Mouse (Mus musculus): ENCODE measurements around the gene Zfp366. TPM values are rescaled to one million over a fixed set of nuclear protein-coding genes. Genes with fewer than 3 reads are reported as not detected.

The Zfp366 gene
- polyA plus RNA-seq, 1 experiment = 0.01 TPM

GRCm38 (mm10) chr13:99258677-99259076 lies 74.1 kb downstream of the Zfp366 start:
- H3K79me2 ChIP-seq (ENCODE audit: control insufficient read depth, insufficient read depth) = no peaks in the 10 kb centered on the region
- no peak overlapping the region for H3K4me3 ChIP-seq
- H3ac ChIP-seq (ENCODE audit: control insufficient read depth, insufficient read length) = no peak overlapping the region
- TF ChIP-seq POLR2AphosphoS2 (IDR thresholded peaks at IDR 0.05; ENCODE audit: insufficient read length, low read depth) (no peak), TCF12 (IDR thresholded peaks at IDR 0.05; ENCODE audit: insufficient read depth, poor library complexity, severe bottlenecking) (no peak), SRF (IDR thresholded peaks at IDR 0.05; ENCODE audit: control insufficient read depth, insufficient read length, low read depth) (no peak), USF1 (IDR thresholded peaks at IDR 0.05; ENCODE audit: low read depth) (no peak), CEBPB (IDR thresholded peaks at IDR 0.05; ENCODE audit: insufficient read depth, poor library complexity, severe bottlenecking) (no peak), MAX (IDR thresholded peaks at IDR 0.05; ENCODE audit: low read depth) (no peak), REST (IDR thresholded peaks at IDR 0.05; ENCODE audit: insufficient read depth, insufficient read length) (no peak), POLR2A (IDR thresholded peaks at IDR 0.05; ENCODE audit: insufficient read length, low read depth) (no peak), MYOD1 (IDR thresholded peaks at IDR 0.05; ENCODE audit: control insufficient read depth in 1 of 3, insufficient read length in 2 of 3, low read depth in 2 of 3) (no peak), E2F4 (IDR thresholded peaks at IDR 0.05; ENCODE audit: insufficient read depth) (no peak), TCF3 (IDR thresholded peaks at IDR 0.05; ENCODE audit: insufficient read length, low read depth) (no peak), MYOG (IDR thresholded peaks at IDR 0.05; ENCODE audit: control insufficient read depth in 1 of 3, insufficient read depth in 1 of 3, insufficient read length in 2 of 3, low read depth in 2 of 3) (no peak)
- H3K36me3 ChIP-seq (ENCODE audit: control insufficient read depth, insufficient read depth) = no peaks in the 10 kb centered on the region
- no peaks in the 10 kb centered on the region for H3K27me3 ChIP-seq (ENCODE audit: control insufficient read depth, insufficient read depth, insufficient read length)
- no peak overlapping the region for H3K4me2 ChIP-seq (ENCODE audit: low read depth)

GRCm38 (mm10) chr13:99259502-99260174 lies 75.0 kb downstream of the Zfp366 start:
- TF ChIP-seq MYOD1 (IDR thresholded peaks at IDR 0.05; ENCODE audit: control insufficient read depth in 1 of 3, insufficient read length in 2 of 3, low read depth in 2 of 3) (peak; percentile 87 to 98 (median 98)), MYOG (IDR thresholded peaks at IDR 0.05; ENCODE audit: control insufficient read depth in 1 of 3, insufficient read depth in 1 of 3, insufficient read length in 2 of 3, low read depth in 2 of 3) (peak; percentile 64 to 91 (median 65)), CEBPB (IDR thresholded peaks at IDR 0.05; ENCODE audit: insufficient read depth, poor library complexity, severe bottlenecking) (0 out of 2 replicates have a peak, but pooled peaks have one; percentile 2), TCF3 (IDR thresholded peaks at IDR 0.05; ENCODE audit: insufficient read length, low read depth) (peak; percentile 92), E2F4 (IDR thresholded peaks at IDR 0.05; ENCODE audit: insufficient read depth) (no peak), TCF12 (IDR thresholded peaks at IDR 0.05; ENCODE audit: insufficient read depth, poor library complexity, severe bottlenecking) (peak; percentile 91)
- Histone ChIP-seq H3K79me2 (ENCODE audit: control insufficient read depth, insufficient read depth) (no peaks in the 10 kb centered on the region), H3K36me3 (ENCODE audit: control insufficient read depth, insufficient read depth) (no peaks in the 10 kb centered on the region), H3K27me3 (ENCODE audit: control insufficient read depth, insufficient read depth, insufficient read length) (no peaks in the 10 kb centered on the region), H3K4me3 (no peak overlapping the region), H3K4me2 (ENCODE audit: low read depth) (peak overlapping the region; percentile 74), H3ac (ENCODE audit: control insufficient read depth, insufficient read length) (no peak overlapping the region)

GRCm38 (mm10) chr13:99262406-99262805 lies 77.8 kb downstream of the Zfp366 start:
- Histone ChIP-seq H3ac (ENCODE audit: control insufficient read depth, insufficient read length) (no peak overlapping the region), H3K4me2 (ENCODE audit: low read depth) (no peak overlapping the region), H3K79me2 (ENCODE audit: control insufficient read depth, insufficient read depth) (no peaks in the 10 kb centered on the region), H3K36me3 (ENCODE audit: control insufficient read depth, insufficient read depth) (no peaks in the 10 kb centered on the region), H3K27me3 (ENCODE audit: control insufficient read depth, insufficient read depth, insufficient read length) (no peaks in the 10 kb centered on the region), H3K4me3 (no peak overlapping the region)
- peak; percentile 80 for TF ChIP-seq TCF12 (IDR thresholded peaks at IDR 0.05; ENCODE audit: insufficient read depth, poor library complexity, severe bottlenecking)
- TF ChIP-seq MYOD1 (IDR thresholded peaks at IDR 0.05; ENCODE audit: control insufficient read depth in 1 of 3, insufficient read length in 2 of 3, low read depth in 2 of 3) = peak; percentile 88 to 90 (median 88)
- peak; percentile 41 to 91 (median 79) for TF ChIP-seq MYOG (IDR thresholded peaks at IDR 0.05; ENCODE audit: control insufficient read depth in 1 of 3, insufficient read depth in 1 of 3, insufficient read length in 2 of 3, low read depth in 2 of 3)
- no peak for TF ChIP-seq TCF3 (IDR thresholded peaks at IDR 0.05; ENCODE audit: insufficient read length, low read depth)

- TF ChIP-seq REST (IDR thresholded peaks at IDR 0.05; ENCODE audit: insufficient read depth, insufficient read length) = no peak
- no peak for TF ChIP-seq E2F4 (IDR thresholded peaks at IDR 0.05; ENCODE audit: insufficient read depth)
- TF ChIP-seq POLR2AphosphoS2 (IDR thresholded peaks at IDR 0.05; ENCODE audit: insufficient read length, low read depth) = no peak
- TF ChIP-seq TCF3 (IDR thresholded peaks at IDR 0.05; ENCODE audit: insufficient read length, low read depth) = no peak
- TF ChIP-seq POLR2A (IDR thresholded peaks at IDR 0.05; ENCODE audit: insufficient read length, low read depth) = no peak
- TF ChIP-seq TCF12 (IDR thresholded peaks at IDR 0.05; ENCODE audit: insufficient read depth, poor library complexity, severe bottlenecking) = no peak
- TF ChIP-seq MYOD1 (IDR thresholded peaks at IDR 0.05; ENCODE audit: control insufficient read depth in 1 of 3, insufficient read length in 2 of 3, low read depth in 2 of 3) = no peak
- no peak for TF ChIP-seq MAX (IDR thresholded peaks at IDR 0.05; ENCODE audit: low read depth)
- TF ChIP-seq CEBPB (IDR thresholded peaks at IDR 0.05; ENCODE audit: insufficient read depth, poor library complexity, severe bottlenecking) = no peak
- TF ChIP-seq SRF (IDR thresholded peaks at IDR 0.05; ENCODE audit: control insufficient read depth, insufficient read length, low read depth) = no peak
- TF ChIP-seq MYOG (IDR thresholded peaks at IDR 0.05; ENCODE audit: control insufficient read depth in 1 of 3, insufficient read depth in 1 of 3, insufficient read length in 2 of 3, low read depth in 2 of 3) = no peak
- no peak for TF ChIP-seq USF1 (IDR thresholded peaks at IDR 0.05; ENCODE audit: low read depth)
- Histone ChIP-seq H3K79me2 (ENCODE audit: control insufficient read depth, insufficient read depth) (no peaks in the 10 kb centered on the region), H3K4me3 (no peak overlapping the region), H3K27me3 (ENCODE audit: control insufficient read depth, insufficient read depth, insufficient read length) (no peaks in the 10 kb centered on the region), H3ac (ENCODE audit: control insufficient read depth, insufficient read length) (no peak overlapping the region), H3K4me2 (ENCODE audit: low read depth) (no peak overlapping the region), H3K36me3 (ENCODE audit: control insufficient read depth, insufficient read depth) (no peaks in the 10 kb centered on the region)
Observed at GRCm38 (mm10) chr13:99263159-99263783, 78.6 kb downstream of the Zfp366 start.
